24 mouse cellular contexts compared by ENCODE assay signal in the genomic region with DNA sequence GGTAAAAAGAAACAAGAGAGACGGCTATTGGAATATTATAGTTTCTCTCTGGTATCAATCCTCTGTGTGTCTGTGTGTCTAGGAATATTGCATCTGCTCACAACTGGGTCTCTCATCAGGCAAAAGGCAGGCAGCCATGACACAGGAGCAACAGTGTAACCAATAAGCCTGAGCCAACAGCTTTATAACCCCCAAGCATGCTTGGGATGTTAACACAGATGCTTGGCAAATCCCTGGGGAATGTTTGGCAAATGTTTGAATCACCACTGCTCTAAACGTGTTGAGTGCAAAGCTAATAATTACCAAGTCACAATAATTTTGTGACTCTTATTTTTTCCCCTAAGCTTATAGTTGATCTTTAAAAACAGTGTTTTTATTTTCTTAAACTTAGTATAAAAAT. TPM values are rescaled to one million over a fixed set of nuclear protein-coding genes. Genes with fewer than 3 reads are reported as not detected.
DNase-seq lines count a peak whose midpoint lies in the region; ATAC-seq and TF ChIP-seq lines count a peak whose summit lies in the region.
"Had no signal": no experiment of that assay in that cellular context is flagged by ENCODE, and none has a peak within 500 bp of the region (broad histone marks: within the 10 kb centered on the region; RNA-seq: fewer than 3 reads in every experiment).

No protein-coding gene starts in this region.

- H3K27ac ChIP-seq in embryonic facial prominence, embryonic 14.5 days (replicated peaks; ENCODE audit: low read depth, low read length): no peak overlapping the region
- H3K27ac ChIP-seq in embryonic facial prominence, embryonic 10.5 days (replicated peaks): no peak overlapping the region
- H3K27ac ChIP-seq in midbrain, embryonic 14.5 days (replicated peaks; ENCODE audit: low read depth, low read length): no peak overlapping the region
- H3K27ac ChIP-seq in midbrain, postnatal 0 days (ENCODE audit: low read depth, low read length): no peak overlapping the region
- H3K27ac ChIP-seq: embryonic facial prominence, embryonic 12.5 days; embryonic facial prominence, embryonic 15.5 days; forebrain, embryonic 10.5 days; forebrain, embryonic 12.5 days had no signal

- no peak for TF ChIP-seq CTCF in midbrain, postnatal 0 days (IDR thresholded peaks at IDR 0.05)
- no peak for TF ChIP-seq CTCF in Patski (IDR thresholded peaks at IDR 0.05)

- DNase-seq in embryonic facial prominence, embryonic 14.5 days (ENCODE audit: low spot score): peak; percentile 35
- DNase-seq in embryonic facial prominence, embryonic 10.5 days (ENCODE audit: low spot score): no peak
- DNase-seq in midbrain, embryonic 14.5 days: peak; percentile 58
- no peak for DNase-seq in midbrain, postnatal 0 days (ENCODE audit: low spot score)
- peak; percentile 49 for DNase-seq in Patski (ENCODE audit: low read depth, low spot score)
- DNase-seq in left cerebral cortex, postnatal 14 days (ENCODE audit: low spot score in 2 of 2): no peak
- DNase-seq: adrenal gland, adult 2 months; adrenal gland, postnatal 10 days; adrenal gland, postnatal 25 days; cerebellum, adult 11 months; cerebellum, adult 18-20 months; cerebellum, adult 8-10 months; cerebellum, adult 9-11 months; cerebellum, postnatal 14 days; cerebellum, postnatal 36 days; embryo, embryonic 11 days had no signal

- H3K4me3 ChIP-seq in embryonic facial prominence, embryonic 14.5 days (ENCODE audit: low read depth, low read length): no peak overlapping the region
- H3K4me3 ChIP-seq in embryonic facial prominence, embryonic 10.5 days: no peak overlapping the region
- no peak overlapping the region for H3K4me3 ChIP-seq in midbrain, embryonic 14.5 days (replicated peaks; ENCODE audit: low read depth, low read length)
- H3K4me3 ChIP-seq in midbrain, postnatal 0 days (ENCODE audit: low read depth, low read length): no peak overlapping the region
- H3K4me3 ChIP-seq: embryonic facial prominence, embryonic 12.5 days; embryonic facial prominence, embryonic 15.5 days; erythroblast, embryonic 14.5 days; forebrain, embryonic 10.5 days; forebrain, embryonic 12.5 days had no signal

- H3K27me3 ChIP-seq in embryonic facial prominence, embryonic 14.5 days (replicated peaks; ENCODE audit: control insufficient read depth, insufficient read depth, low read length): no peaks in the 10 kb centered on the region; the same call in 1 of the 2 replicates
- peaks cover 27% of the 10 kb centered on the region for H3K27me3 ChIP-seq in embryonic facial prominence, embryonic 10.5 days (replicated peaks; ENCODE audit: low read depth, poor library complexity, severe bottlenecking)
- no peaks in the 10 kb centered on the region for H3K27me3 ChIP-seq in midbrain, embryonic 14.5 days (ENCODE audit: control insufficient read depth, insufficient read depth, low read length)
- H3K27me3 ChIP-seq in midbrain, postnatal 0 days (ENCODE audit: insufficient read depth, low read length): no peaks in the 10 kb centered on the region
- H3K27me3 ChIP-seq in Patski: no peaks in the 10 kb centered on the region
- H3K27me3 ChIP-seq: embryonic facial prominence, embryonic 12.5 days; embryonic facial prominence, embryonic 15.5 days had no signal

- CTCF ChIA-PET in Patski (lab: Charles Lee): interaction anchor here (0.9 kb wide), 1 partner anchor 9 kb away, joined by 3 read pairs; a partner anchor contains a TSS

- 61% methylated on average over 2 of the region's 2 CpGs for WGBS in embryonic facial prominence, embryonic 14.5 days
- WGBS in embryonic facial prominence, embryonic 10.5 days: 70% methylated on average over 2 of the region's 2 CpGs
- WGBS in midbrain, embryonic 14.5 days: 54% methylated on average over 2 of the region's 2 CpGs
- WGBS in midbrain, postnatal 0 days: 64% methylated on average over 2 of the region's 2 CpGs

- H3K9ac ChIP-seq in embryonic facial prominence, embryonic 14.5 days (ENCODE audit: low read depth, low read length): no peak overlapping the region
- no peak overlapping the region for H3K9ac ChIP-seq in midbrain, embryonic 14.5 days (replicated peaks; ENCODE audit: low read length)
- no peak overlapping the region for H3K9ac ChIP-seq in midbrain, postnatal 0 days (replicated peaks; ENCODE audit: low read length, poor library complexity, severe bottlenecking)
- H3K9ac ChIP-seq: embryonic facial prominence, embryonic 12.5 days; embryonic facial prominence, embryonic 15.5 days; forebrain, embryonic 12.5 days had no signal

- no peaks in the 10 kb centered on the region for H3K36me3 ChIP-seq in embryonic facial prominence, embryonic 14.5 days (ENCODE audit: control insufficient read depth, insufficient read depth, low read length)
- no peaks in the 10 kb centered on the region for H3K36me3 ChIP-seq in embryonic facial prominence, embryonic 10.5 days (replicated peaks)
- H3K36me3 ChIP-seq in midbrain, embryonic 14.5 days (ENCODE audit: control insufficient read depth, insufficient read depth, low read length): no peaks in the 10 kb centered on the region
- no peaks in the 10 kb centered on the region for H3K36me3 ChIP-seq in midbrain, postnatal 0 days (ENCODE audit: insufficient read depth, low read length)
- H3K36me3 ChIP-seq: embryonic facial prominence, embryonic 12.5 days; embryonic facial prominence, embryonic 15.5 days; forebrain, embryonic 10.5 days; forebrain, embryonic 12.5 days had no signal

- H3K4me1 ChIP-seq in embryonic facial prominence, embryonic 14.5 days (ENCODE audit: control insufficient read depth, insufficient read depth, low read length): peaks cover 4% of the 10 kb centered on the region; the same call in 1 of the 2 replicates
- peaks cover 15% of the 10 kb centered on the region for H3K4me1 ChIP-seq in embryonic facial prominence, embryonic 10.5 days
- H3K4me1 ChIP-seq in midbrain, embryonic 14.5 days (ENCODE audit: control insufficient read depth, insufficient read depth, low read length): peaks cover 9% of the 10 kb centered on the region; the same call in 1 of the 2 replicates
- no peaks in the 10 kb centered on the region for H3K4me1 ChIP-seq in midbrain, postnatal 0 days (ENCODE audit: insufficient read depth, low read length)

- no peak for ATAC-seq in embryonic facial prominence, embryonic 14.5 days (ENCODE audit: low read depth)
- no peak for ATAC-seq in midbrain, embryonic 14.5 days (ENCODE audit: low FRiP score, low TSS enrichment)
- no peak for ATAC-seq in midbrain, postnatal 0 days (ENCODE audit: low FRiP score)
- peak; percentile 74 for ATAC-seq in Patski
- ATAC-seq: forebrain, embryonic 14.5 days; forebrain, embryonic 16.5 days had no signal

- intact Hi-C loops in left cerebral cortex, postnatal 14 days (cut with DNase I): no loop called here

- POLR2A ChIA-PET in Patski (lab: Charles Lee): no interaction called here

- H3K9me3 ChIP-seq in embryonic facial prominence, embryonic 14.5 days (ENCODE audit: control insufficient read depth, low read length): no peaks in the 10 kb centered on the region
- no peaks in the 10 kb centered on the region for H3K9me3 ChIP-seq in embryonic facial prominence, embryonic 10.5 days
- no peaks in the 10 kb centered on the region for H3K9me3 ChIP-seq in midbrain, embryonic 14.5 days (ENCODE audit: control insufficient read depth, low read length)
- no peaks in the 10 kb centered on the region for H3K9me3 ChIP-seq in midbrain, postnatal 0 days (ENCODE audit: low read length)
- H3K9me3 ChIP-seq: embryonic facial prominence, embryonic 12.5 days; embryonic facial prominence, embryonic 15.5 days; forebrain, embryonic 10.5 days; forebrain, embryonic 12.5 days had no signal

- in situ Hi-C loops in Patski (cut with MboI; ENCODE audit: low pct_unique_long_range_greater_than_20kb): loop anchor here (25.0 kb wide), 1 partner anchor 686 kb away; no protein-coding TSS in a partner anchor

- no peak overlapping the region for H3K4me2 ChIP-seq in embryonic facial prominence, embryonic 14.5 days (ENCODE audit: low read depth, low read length)
- no peak overlapping the region for H3K4me2 ChIP-seq in midbrain, embryonic 14.5 days (ENCODE audit: low read length)
- no peak overlapping the region for H3K4me2 ChIP-seq in midbrain, postnatal 0 days (ENCODE audit: low read depth, low read length, poor library complexity, severe bottlenecking)
- H3K4me2 ChIP-seq: embryonic facial prominence, embryonic 12.5 days; embryonic facial prominence, embryonic 15.5 days; forebrain, embryonic 12.5 days had no signal

RNA-seq across cellular contexts. Expression of a gene that starts 8.5 kb away (rescaled TPM):
- 23.2 and 36.2 TPM in 2 replicates for polyA plus RNA-seq in embryonic facial prominence, embryonic 14.5 days (2014; fragmentation: Nextera tagmentation; extraction: Ambion mirVana)
- polyA plus RNA-seq in embryonic facial prominence, embryonic 10.5 days (2016; fragmentation: Nextera tagmentation; extraction: Ambion mirVana): 26.2 and 29.1 TPM in 2 replicates
- polyA plus RNA-seq in midbrain, embryonic 14.5 days (2014; fragmentation: Nextera tagmentation; extraction: Ambion mirVana): 40.6 and 46.5 TPM in 2 replicates
- 66.6 and 68.8 TPM in 2 replicates for total RNA-seq in midbrain, postnatal 0 days (2014; rRNA removed)
- 23.3 and 26.6 TPM in 2 replicates for polyA plus RNA-seq in midbrain, postnatal 0 days (2015; fragmentation: Nextera tagmentation; extraction: Ambion mirVana)
- 25.9 TPM for polyA plus RNA-seq in Patski (2021)
- total RNA-seq in left cerebral cortex, postnatal 14 days (2021): 100 to 1,000 TPM; 224 to 256 TPM
- total RNA-seq: MEL had no signal
- polyA plus RNA-seq: erythroblast, embryonic 14.5 days had no signal

Comparison
In these comparisons a context has a peak if more than half of its experiments do, and no peak if none do; other contexts are left out.
1. DNase-seq: peak in embryonic facial prominence, embryonic 14.5 days (single experiment), midbrain, embryonic 14.5 days (single experiment) and Patski (single experiment); none in embryonic facial prominence, embryonic 10.5 days (single experiment), midbrain, postnatal 0 days (single experiment) and left cerebral cortex, postnatal 14 days (0 of 2).